Mouse (Mus musculus) heart, embryonic 12.5 days (tissue): ENCODE results near the gene Abcg8. TPM values are rescaled to one million over a fixed set of nuclear protein-coding genes. Genes with fewer than 3 reads are reported as not detected.
A peak's percentile ranks its signal among the peaks of the same experiment; 100 is the strongest.

Experiments used
- ATAC-seq: fragments of 200-750 bp; cut with Nextera tagmentation; 2 replicates; pipeline ENCODE4 v1.8.0; 2017; ENCODE audit warnings: moderate TSS enrichment, moderate library complexity; ENCODE audit not compliant: insufficient number of reproducible peaks, low FRiP score
- H3K27ac ChIP-seq: fragments of 300-500 bp; sonication (generic); 2 replicates; pipeline ENCODE4 v1.5.1; 2016; ENCODE audit warnings: mild to moderate bottlenecking, moderate library complexity; ENCODE audit not compliant: poor library complexity, severe bottlenecking
- H3K27me3 ChIP-seq: fragments of 300-500 bp; sonication (generic); replicated peaks from 2 replicates; pipeline ENCODE4 v1.6.1; 2016; ENCODE audit warnings: mild to moderate bottlenecking, moderate library complexity
- H3K36me3 ChIP-seq: fragments of 300-500 bp; sonication (generic); 2 replicates; pipeline ENCODE4 v1.6.1; 2016; ENCODE audit warnings: mild to moderate bottlenecking, moderate library complexity
- H3K4me1 ChIP-seq: fragments of 300-500 bp; sonication (generic); replicated peaks from 2 replicates; pipeline ENCODE4 v1.6.1; 2016; ENCODE audit warnings: mild to moderate bottlenecking
- H3K4me2 ChIP-seq: fragments of 300-500 bp; sonication (generic); 2 replicates; pipeline ENCODE4 v1.6.1; 2016; ENCODE audit warnings: mild to moderate bottlenecking, moderate library complexity
- H3K4me3 ChIP-seq: fragments of 300-500 bp; sonication (generic); 2 replicates; pipeline ENCODE4 v1.5.1; 2016; ENCODE audit warnings: mild to moderate bottlenecking
- H3K9ac ChIP-seq: fragments of 300-500 bp; sonication (generic); 2 replicates; pipeline ENCODE4 v1.6.1; 2016; ENCODE audit warnings: mild to moderate bottlenecking, moderate library complexity
- H3K9me3 ChIP-seq: fragments of 300-500 bp; sonication (generic); replicated peaks from 2 replicates; pipeline ENCODE4 v1.6.1; 2016; ENCODE audit warnings: mild to moderate bottlenecking, moderate library complexity
- WGBS: fragments of 180-500 bp; shearing (Covaris S2); methylation state at CpG from one replicate; pipeline ENCODE4 v1.1.7; 2016; 5-methylcytosine and 5-hydroxymethylcytosine counted together
- polyA plus RNA-seq: library from polyadenylated mRNA; unstranded; fragments of >200 nt; fragmentation: Nextera tagmentation; extraction: Ambion mirVana; gene quantifications from 2 replicates; pipeline ENCODE4 v1.2.1, GENCODE M21; 2016

Abcg8 gene
- not detected in 2 replicates for polyA plus RNA-seq

GRCm38 (mm10) chr17:84675951-84676366 lies at the start of gene Abcg8:
Abcg8 (plus strand) TSS chr17:84676302.
- no peak within 1 kb of the TSS for H3K27ac ChIP-seq
- ATAC-seq = 0 out of 2 replicates have a peak, but pooled peaks have one; percentile 48
- H3K4me1 ChIP-seq = no peaks in the 10 kb centered on the region; the same call in 1 of the 2 replicates
- peak within 1 kb of the TSS; percentile 72 for H3K4me2 ChIP-seq
- no peaks in the 10 kb centered on the region for H3K9me3 ChIP-seq
- under 1% methylated on average over 24 of the region's 24 CpGs for WGBS
- peak within 1 kb of the TSS; percentile 46 for H3K4me3 ChIP-seq
- H3K27me3 ChIP-seq = 0 out of 2 replicates have a peak, but pooled peaks cover 13% of the 10 kb centered on the region
- H3K36me3 ChIP-seq = no peaks in the 10 kb centered on the region
- H3K9ac ChIP-seq = peak within 1 kb of the TSS; percentile 49; the same call in 1 of the 2 replicates

GRCm38 (mm10) chr17:84626857-84627305 lies 49.2 kb upstream of the Abcg8 start:
- H3K27me3 ChIP-seq = no peaks in the 10 kb centered on the region
- peak overlapping the region; percentile 78 for H3K4me2 ChIP-seq
- H3K4me3 ChIP-seq = peak overlapping the region; percentile 64
- H3K36me3 ChIP-seq = no peaks in the 10 kb centered on the region
- H3K27ac ChIP-seq = no peak overlapping the region
- H3K4me1 ChIP-seq = peaks cover 4% of the 10 kb centered on the region
- H3K9ac ChIP-seq = peak overlapping the region; percentile 68
- H3K9me3 ChIP-seq = no peaks in the 10 kb centered on the region
- ATAC-seq = peak; percentile 15; the same call in 1 of the 2 replicates
- 29% methylated on average over 9 of the region's 9 CpGs for WGBS

- Histone ChIP-seq H3K9me3 (no peaks in the 10 kb centered on the region), H3K27ac (no peak overlapping the region), H3K4me2 (no peak overlapping the region), H3K9ac (no peak overlapping the region), H3K4me1 (peaks cover 4% of the 10 kb centered on the region), H3K4me3 (no peak overlapping the region), H3K36me3 (peaks cover 3% of the 10 kb centered on the region; the same call in 1 of the 2 replicates), H3K27me3 (no peaks in the 10 kb centered on the region)
- ATAC-seq = no peak
- WGBS = 93% methylated on average over 10 of the region's 10 CpGs
These were observed 48.4 kb upstream of the Abcg8 start for GRCm38 (mm10) chr17:84627721-84628120.

- 73% methylated on average over 9 of the region's 9 CpGs for WGBS
- no peak for ATAC-seq
- H3K36me3 ChIP-seq = peaks cover 3% of the 10 kb centered on the region; the same call in 1 of the 2 replicates
These were observed 47.5 kb upstream of the Abcg8 start for GRCm38 (mm10) chr17:84628611-84629010.

GRCm38 (mm10) chr17:84631836-84632235 lies 44.3 kb upstream of the Abcg8 start:
- H3K4me3 ChIP-seq = no peak overlapping the region
- H3K9ac ChIP-seq = no peak overlapping the region
- peaks cover 2% of the 10 kb centered on the region for H3K4me1 ChIP-seq
- no peaks in the 10 kb centered on the region for H3K9me3 ChIP-seq
- H3K36me3 ChIP-seq = peaks cover 6% of the 10 kb centered on the region; the same call in 1 of the 2 replicates
- WGBS = 88% methylated on average over 6 of the region's 6 CpGs
- no peak overlapping the region for H3K4me2 ChIP-seq
- ATAC-seq = no peak
- no peaks in the 10 kb centered on the region for H3K27me3 ChIP-seq
- no peak overlapping the region for H3K27ac ChIP-seq

More at GRCm38 (mm10) chr17:84628611-84629010, 47.5 kb upstream of the Abcg8 start:
- Histone ChIP-seq H3K27ac (no peak overlapping the region), H3K9ac (no peak overlapping the region), H3K4me2 (no peak overlapping the region), H3K27me3 (no peaks in the 10 kb centered on the region), H3K4me3 (no peak overlapping the region), H3K4me1 (peaks cover 4% of the 10 kb centered on the region), H3K9me3 (no peaks in the 10 kb centered on the region)

GRCm38 (mm10) chr17:84633443-84633842 lies 42.7 kb upstream of the Abcg8 start:
- 68% methylated on average over 13 of the region's 13 CpGs for WGBS
- no peak overlapping the region for H3K4me3 ChIP-seq
- no peaks in the 10 kb centered on the region for H3K4me1 ChIP-seq
- peaks cover 6% of the 10 kb centered on the region; the same call in 1 of the 2 replicates for H3K36me3 ChIP-seq
- no peak for ATAC-seq
- H3K27ac ChIP-seq = no peak overlapping the region
- H3K27me3 ChIP-seq = no peaks in the 10 kb centered on the region
- no peaks in the 10 kb centered on the region for H3K9me3 ChIP-seq
- H3K4me2 ChIP-seq = no peak overlapping the region
- H3K9ac ChIP-seq = no peak overlapping the region

- Histone ChIP-seq H3K9me3 (no peaks in the 10 kb centered on the region), H3K4me3 (no peak overlapping the region), H3K4me1 (peaks cover 5% of the 10 kb centered on the region), H3K4me2 (no peak overlapping the region), H3K27ac (no peak overlapping the region), H3K9ac (no peak overlapping the region), H3K36me3 (peaks cover 6% of the 10 kb centered on the region; the same call in 1 of the 2 replicates), H3K27me3 (no peaks in the 10 kb centered on the region)
- WGBS = 60% methylated on average over 8 of the region's 8 CpGs
- ATAC-seq = no peak
These were observed 39.8 kb upstream of the Abcg8 start for GRCm38 (mm10) chr17:84636328-84636727.

- Histone ChIP-seq H3K9me3 (no peaks in the 10 kb centered on the region), H3K4me2 (no peak overlapping the region), H3K4me3 (no peak overlapping the region), H3K4me1 (peaks cover 8% of the 10 kb centered on the region), H3K36me3 (0 out of 2 replicates have a peak, but pooled peaks cover 2% of the 10 kb centered on the region), H3K27me3 (no peaks in the 10 kb centered on the region), H3K27ac (no peak overlapping the region), H3K9ac (no peak overlapping the region)
- no peak for ATAC-seq
- 82% methylated on average over 6 of the region's 6 CpGs for WGBS
These were observed 38.1 kb upstream of the Abcg8 start for GRCm38 (mm10) chr17:84637971-84638370.

- no peak overlapping the region for H3K4me3 ChIP-seq
- H3K36me3 ChIP-seq = no peaks in the 10 kb centered on the region
- peaks cover 24% of the 10 kb centered on the region for H3K4me1 ChIP-seq
- H3K9ac ChIP-seq = no peak overlapping the region
- no peak overlapping the region for H3K27ac ChIP-seq
- no peaks in the 10 kb centered on the region for H3K9me3 ChIP-seq
- ATAC-seq = no peak
- 56% methylated on average over 10 of the region's 10 CpGs for WGBS
- H3K4me2 ChIP-seq = no peak overlapping the region
- H3K27me3 ChIP-seq = no peaks in the 10 kb centered on the region
These were observed 36.2 kb upstream of the Abcg8 start for GRCm38 (mm10) chr17:84639796-84640378.

GRCm38 (mm10) chr17:84641893-84642292 lies 34.2 kb upstream of the Abcg8 start:
- Histone ChIP-seq H3K36me3 (no peaks in the 10 kb centered on the region), H3K9me3 (no peaks in the 10 kb centered on the region), H3K4me3 (no peak overlapping the region), H3K27me3 (no peaks in the 10 kb centered on the region), H3K9ac (no peak overlapping the region), H3K4me2 (no peak overlapping the region), H3K27ac (no peak overlapping the region), H3K4me1 (peaks cover 27% of the 10 kb centered on the region)
- no peak for ATAC-seq
- WGBS = 30% methylated on average over 3 of the region's 3 CpGs

GRCm38 (mm10) chr17:84642324-84642723 lies 33.8 kb upstream of the Abcg8 start:
- ATAC-seq = no peak
- WGBS = 85% methylated on average over 9 of the region's 9 CpGs

More at GRCm38 (mm10) chr17:84642324-84642723, 33.8 kb upstream of the Abcg8 start:
- Histone ChIP-seq H3K27ac (no peak overlapping the region), H3K4me3 (no peak overlapping the region), H3K9me3 (no peaks in the 10 kb centered on the region), H3K4me1 (peaks cover 27% of the 10 kb centered on the region), H3K27me3 (no peaks in the 10 kb centered on the region), H3K36me3 (no peaks in the 10 kb centered on the region), H3K4me2 (no peak overlapping the region), H3K9ac (no peak overlapping the region)
